Mouse (Mus musculus) cerebellum, adult 2 months (tissue): ENCODE results near the gene Gsdme. TPM values are rescaled to one million over a fixed set of nuclear protein-coding genes. Genes with fewer than 3 reads are reported as not detected.

ENCODE experiments used
- DNase-seq, 2 experiments: peaks; one replicate each; pipeline ENCODE4 v3.0.0; 2021
- H3K27ac ChIP-seq: fragments of 200-500 bp; 2 replicates; pipeline ENCODE4 v1.5.1; 2012; ENCODE audit warnings: low read length, control low read depth, inconsistent platforms; ENCODE audit not compliant: insufficient read depth
- H3K27me3 ChIP-seq: fragments of 200-500 bp; 2 replicates; pipeline ENCODE4 v1.6.1; 2012; ENCODE audit warnings: inconsistent platforms, mild to moderate bottlenecking, low read length, moderate library complexity; ENCODE audit not compliant: control insufficient read depth, insufficient read depth
- H3K4me1 ChIP-seq: fragments of 200-500 bp; 2 replicates; pipeline ENCODE4 v1.6.1; 2011; ENCODE audit warnings: low read length; ENCODE audit not compliant: control insufficient read depth, insufficient read depth
- H3K4me3 ChIP-seq: fragments of 200-500 bp; replicated peaks from 2 replicates; pipeline ENCODE3; 2011; ENCODE audit warnings: mild to moderate bottlenecking, low read depth, low read length, control low read depth; ENCODE audit not compliant: insufficient read depth
- CTCF ChIP-seq: fragments of 200-500 bp; IDR thresholded peaks from 2 replicates; pipeline ENCODE4 v1.5.1; 2011; ENCODE audit warnings: low read depth, mild to moderate bottlenecking, control low read depth, low read length, moderate library complexity, borderline replicate concordance; ENCODE audit not compliant: insufficient read depth
- POLR2A ChIP-seq: fragments of 200-500 bp; IDR thresholded peaks from 2 replicates; pipeline ENCODE4 v1.6.1; 2011; ENCODE audit warnings: low read length, control low read depth, borderline replicate concordance; ENCODE audit not compliant: insufficient read depth
- WGBS: fragments of 180-500 bp; shearing (Covaris S2); methylation state at CpG from one replicate; pipeline ENCODE4 v1.1.7; 2018; 5-methylcytosine and 5-hydroxymethylcytosine counted together
- polyA plus RNA-seq: library from polyadenylated mRNA; depleted of rRNA; stranded (reverse); fragments of >200 nt; gene quantifications from 2 replicates; pipeline ENCODE4 v1.2.3, GENCODE M21; 2012

Gsdme gene
- polyA plus RNA-seq, 1 experiment: 16.1 TPM

- no peak overlapping the region for H3K4me3 ChIP-seq
- no peak overlapping the region for H3K27ac ChIP-seq
- 71% methylated on average over 5 of the region's 5 CpGs for WGBS
- no peaks in the 10 kb centered on the region for H3K27me3 ChIP-seq
- no peaks in the 10 kb centered on the region for H3K4me1 ChIP-seq
- no peak for DNase-seq
- TF ChIP-seq POLR2A (no peak), CTCF (no peak)
These were observed 40.7 kb downstream of the Gsdme start for GRCm38 (mm10) chr6:50222986-50223385.

GRCm38 (mm10) chr6:50222351-50222750 is 41.3 kb downstream of the Gsdme start:
- no peak overlapping the region for H3K27ac ChIP-seq
- WGBS: 89% methylated on average over 5 of the region's 5 CpGs
- no peak for DNase-seq

DNA sequence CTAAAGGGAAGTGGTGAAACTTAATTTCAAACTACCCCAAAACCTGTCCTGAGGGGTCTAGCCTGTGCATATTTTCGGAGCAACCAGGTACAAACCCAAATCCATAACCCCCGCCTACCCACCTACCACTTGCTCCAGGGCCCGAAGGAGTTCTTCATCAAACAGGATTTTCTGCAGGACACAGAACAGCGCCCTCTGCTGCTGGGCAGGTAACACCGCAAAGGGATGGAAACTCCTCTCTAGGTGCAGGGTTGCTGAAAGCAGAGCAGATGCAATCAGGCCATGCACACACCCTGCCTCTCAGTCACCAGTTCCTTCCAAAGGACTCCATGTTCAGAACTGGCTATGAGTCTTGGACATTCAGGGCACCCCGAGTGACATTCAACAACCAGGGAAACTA is 42.8 kb downstream of the Gsdme start:
- H3K4me3 ChIP-seq: no peak overlapping the region
- no peaks in the 10 kb centered on the region for H3K27me3 ChIP-seq
- DNase-seq: peak; percentile 20 to 37
- no peaks in the 10 kb centered on the region for H3K4me1 ChIP-seq
- H3K27ac ChIP-seq: no peak overlapping the region
- TF ChIP-seq CTCF: peak; percentile 72
- no peak for TF ChIP-seq POLR2A
- 49% methylated on average over 6 of the region's 6 CpGs for WGBS

More at GRCm38 (mm10) chr6:50222351-50222750, 41.3 kb downstream of the Gsdme start:
- no peak for TF ChIP-seq POLR2A
- no peak for TF ChIP-seq CTCF
- Histone ChIP-seq H3K27me3 (no peaks in the 10 kb centered on the region), H3K4me1 (no peaks in the 10 kb centered on the region), H3K4me3 (no peak overlapping the region)

- TF ChIP-seq POLR2A (no peak), CTCF (no peak)
- no peaks in the 10 kb centered on the region for H3K27me3 ChIP-seq
- no peak for DNase-seq
- H3K27ac ChIP-seq: no peak overlapping the region
- no peak overlapping the region for H3K4me3 ChIP-seq
- WGBS: 75% methylated on average over 6 of the region's 6 CpGs
- H3K4me1 ChIP-seq: no peaks in the 10 kb centered on the region
These were observed 44.6 kb downstream of the Gsdme start for GRCm38 (mm10) chr6:50219066-50219465.

GRCm38 (mm10) chr6:50218628-50219027 is 45.0 kb downstream of the Gsdme start:
- H3K4me1 ChIP-seq: no peaks in the 10 kb centered on the region
- 31% methylated on average over 3 of the region's 3 CpGs for WGBS
- no peak overlapping the region for H3K27ac ChIP-seq
- H3K27me3 ChIP-seq: no peaks in the 10 kb centered on the region
- TF ChIP-seq CTCF: no peak
- no peak for TF ChIP-seq POLR2A
- H3K4me3 ChIP-seq: no peak overlapping the region
- DNase-seq: no peak

DNA sequence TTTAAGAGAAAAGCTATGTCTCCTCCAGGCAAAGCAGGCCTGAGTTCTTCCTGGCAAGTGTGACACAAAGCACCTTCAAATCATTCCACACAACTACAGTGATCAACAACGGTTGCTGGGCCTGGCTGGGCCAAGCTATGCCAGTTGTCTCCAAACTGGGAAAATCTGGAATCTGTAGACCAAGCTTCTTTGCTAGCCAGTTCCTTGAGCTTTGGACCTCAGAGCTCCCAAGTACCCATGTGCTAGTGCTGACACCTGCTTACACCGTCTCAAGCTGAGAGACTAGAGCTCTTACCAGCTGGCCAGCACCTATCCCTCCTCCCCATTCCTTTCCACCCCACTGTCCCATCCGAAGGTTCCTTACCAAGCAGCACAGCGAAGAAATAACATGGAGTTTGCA is 47.7 kb downstream of the Gsdme start:
- no peak overlapping the region for H3K4me3 ChIP-seq
- H3K27me3 ChIP-seq: no peaks in the 10 kb centered on the region
- 67% methylated on average over 4 of the region's 4 CpGs for WGBS
- no peaks in the 10 kb centered on the region for H3K4me1 ChIP-seq
- DNase-seq: no peak
- no peak overlapping the region for H3K27ac ChIP-seq
- TF ChIP-seq CTCF: no peak
- TF ChIP-seq POLR2A: no peak

GRCm38 (mm10) chr6:50215373-50215745 is 48.3 kb downstream of the Gsdme start:
- H3K27me3 ChIP-seq: no peaks in the 10 kb centered on the region
- TF ChIP-seq POLR2A (no peak), CTCF (no peak)

GRCm38 (mm10) chr6:50214711-50215372 is 48.8 kb downstream of the Gsdme start:
- 54% methylated on average over 2 of the region's 2 CpGs for WGBS

More at GRCm38 (mm10) chr6:50215373-50215745, 48.3 kb downstream of the Gsdme start:
- DNase-seq: no peak
- Histone ChIP-seq H3K4me3 (no peak overlapping the region), H3K4me1 (no peaks in the 10 kb centered on the region), H3K27ac (no peak overlapping the region)
- WGBS: 73% methylated on average over 2 of the region's 2 CpGs

More at GRCm38 (mm10) chr6:50214711-50215372, 48.8 kb downstream of the Gsdme start:
- TF ChIP-seq POLR2A: no peak
- no peak for TF ChIP-seq CTCF
- no peak overlapping the region for H3K27ac ChIP-seq
- no peak overlapping the region for H3K4me3 ChIP-seq
- no peak for DNase-seq
- H3K27me3 ChIP-seq: no peaks in the 10 kb centered on the region
- H3K4me1 ChIP-seq: no peaks in the 10 kb centered on the region
